Mouse (Mus musculus) cortical plate, adult 2 months (tissue): ENCODE results near the gene Obp1a. TPM values are rescaled to one million over a fixed set of nuclear protein-coding genes. Genes with fewer than 3 reads are reported as not detected.

Source experiments
- H3K27ac ChIP-seq: fragments of 200-500 bp; 2 replicates; pipeline ENCODE4 v1.5.1; 2012; ENCODE audit warnings: low read length, control low read depth, inconsistent platforms; ENCODE audit not compliant: insufficient read depth
- H3K4me1 ChIP-seq: fragments of 200-500 bp; 2 replicates; pipeline ENCODE4 v1.6.1; 2011; ENCODE audit warnings: low read length; ENCODE audit not compliant: control insufficient read depth, insufficient read depth
- H3K4me3 ChIP-seq: fragments of 200-500 bp; 2 replicates; pipeline ENCODE4 v1.5.1; 2011; ENCODE audit warnings: mild to moderate bottlenecking, low read length, control low read depth; ENCODE audit not compliant: insufficient read depth
- CTCF ChIP-seq: fragments of 200-500 bp; IDR thresholded peaks from 2 replicates; pipeline ENCODE4 v1.5.1; 2011; ENCODE audit warnings: mild to moderate bottlenecking, control low read depth, low read length; ENCODE audit not compliant: insufficient read depth; ENCODE audit errors: extremely low read depth
- POLR2A ChIP-seq: fragments of 200-500 bp; IDR thresholded peaks from 2 replicates; pipeline ENCODE4 v1.6.1; 2011; ENCODE audit warnings: mild to moderate bottlenecking, low read length, control low read depth; ENCODE audit not compliant: insufficient read depth; ENCODE audit errors: extremely low read depth
- polyA plus RNA-seq: library from polyadenylated mRNA; depleted of rRNA; stranded (reverse); fragments of >200 nt; gene quantifications from 2 replicates; pipeline ENCODE4 v1.2.3, GENCODE M21; 2012; rRNA removed

The Obp1a gene
- not detected in 2 replicates for polyA plus RNA-seq

- H3K27ac ChIP-seq: no peak within 1 kb of the TSS
- H3K4me1 ChIP-seq: no peaks in the 10 kb centered on the region
- TF ChIP-seq CTCF (no peak), POLR2A (no peak)
- H3K4me3 ChIP-seq: no peak within 1 kb of the TSS
Measured at GRCm38 (mm10) chrX:78091274-78091673, at the start of gene Obp1a. TSS of gene Obp1a (minus strand) at chrX:78091374.

DNA sequence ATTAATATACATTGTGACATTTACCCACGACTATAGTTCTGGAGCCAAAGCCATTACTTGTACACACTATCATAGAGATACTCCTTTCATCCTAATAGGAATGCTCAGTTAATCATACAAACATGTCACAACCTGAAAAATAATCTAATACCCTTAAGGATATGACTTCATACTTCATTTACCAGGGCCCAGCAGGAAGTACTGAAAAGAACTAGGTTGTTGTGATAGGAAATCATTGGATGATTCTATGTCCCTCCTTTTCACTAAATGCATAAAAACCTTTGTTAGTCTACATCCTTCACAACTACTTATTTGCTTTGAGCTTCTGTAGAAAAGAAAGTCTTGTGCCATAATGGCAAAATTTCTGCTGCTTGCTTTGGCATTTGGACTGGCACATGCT, 34.0 kb upstream of the Obp1a start, which contains the start of gene Gm5938:
Gene Gm5938, plus strand, starts transcription at position 301 of the 400 bp plus-strand sequence.
- Histone ChIP-seq H3K4me3 (no peak within 1 kb of the TSS), H3K4me1 (no peaks in the 10 kb centered on the region), H3K27ac (no peak within 1 kb of the TSS)
- no peak for TF ChIP-seq POLR2A
- TF ChIP-seq CTCF: no peak

Other genes starting within 250 kb of the Obp1a start
- gene Pbsn, start 237.8 kb downstream of the Obp1a start, polyA plus RNA-seq: not detected in 2 replicates
- not detected in 2 replicates for gene Gm14744, start 226.6 kb downstream of the Obp1a start, polyA plus RNA-seq
- not detected in 2 replicates for gene 5430402E10Rik, start 166.3 kb downstream of the Obp1a start, polyA plus RNA-seq
- not detected in 2 replicates for gene Gm5938, start 34.1 kb upstream of the Obp1a start, polyA plus RNA-seq
- gene Obp1b, start 95.4 kb upstream of the Obp1a start, polyA plus RNA-seq: not detected in 2 replicates
- gene Gm14743, start 154.5 kb upstream of the Obp1a start, polyA plus RNA-seq: not detected in 2 replicates